In the genomic region with DNA sequence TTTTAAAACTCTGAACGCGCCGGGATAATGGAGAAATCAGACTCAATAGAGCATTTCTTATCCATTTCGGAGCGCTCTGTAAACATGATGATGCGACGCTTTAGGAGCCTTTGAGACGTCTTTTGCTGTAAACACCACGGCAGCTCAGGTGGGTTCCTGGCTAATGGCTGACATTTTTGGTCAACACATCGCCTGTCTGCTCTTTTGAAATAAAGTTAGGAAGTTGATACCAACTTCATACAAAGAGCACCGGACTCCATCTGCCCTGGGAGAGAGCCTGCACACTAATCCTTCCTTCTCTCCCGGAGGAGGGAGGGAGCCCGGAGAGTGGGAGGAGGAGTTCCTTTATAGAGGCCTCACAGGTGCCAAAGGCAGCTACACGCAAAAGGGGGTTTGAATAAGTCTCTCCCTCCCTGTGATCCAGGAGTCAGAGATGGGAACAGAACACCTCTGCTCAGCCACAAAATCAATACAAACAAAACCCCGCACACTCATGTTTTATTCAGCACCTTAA, we compare ENCODE assay signal across 9 mouse cellular contexts.
DNase-seq lines count a peak whose midpoint lies in the region; ATAC-seq lines count a peak whose summit lies in the region.
"Had no signal": no experiment of that assay in that cellular context is flagged by ENCODE, and none has a peak within 500 bp of the region (broad histone marks: within the 10 kb centered on the region; RNA-seq: fewer than 3 reads in every experiment).

No protein-coding gene starts in this region.

- H3K4me3 ChIP-seq in heart, embryonic 15.5 days, result peak overlapping the region; percentile 7; the same call in 1 of the 2 replicates
- H3K4me3 ChIP-seq in embryonic facial prominence, embryonic 12.5 days, result peak overlapping the region; percentile 15
- H3K4me3 ChIP-seq in intestine, embryonic 14.5 days (ENCODE audit: low read depth, low read length), result peak overlapping the region; percentile 27
- 0 out of 2 replicates have a peak overlapping the region, but pooled peaks have one; percentile 20 for H3K4me3 ChIP-seq in neural tube, embryonic 12.5 days

- WGBS in heart, embryonic 15.5 days, result 7% methylated on average over 15 of the region's 15 CpGs
- WGBS in embryonic facial prominence, embryonic 12.5 days, result 6% methylated on average over 15 of the region's 15 CpGs
- 5% methylated on average over 15 of the region's 15 CpGs for WGBS in intestine, embryonic 14.5 days
- 3% methylated on average over 15 of the region's 15 CpGs for WGBS in neural tube, embryonic 12.5 days

- H3K4me2 ChIP-seq in heart, embryonic 15.5 days, result peak overlapping the region; percentile 46
- peak overlapping the region; percentile 52 for H3K4me2 ChIP-seq in embryonic facial prominence, embryonic 12.5 days (replicated peaks)
- peak overlapping the region; percentile 57 for H3K4me2 ChIP-seq in intestine, embryonic 14.5 days (ENCODE audit: low read length)
- H3K4me2 ChIP-seq in neural tube, embryonic 12.5 days (replicated peaks), result peak overlapping the region; percentile 60

- DNase-seq in heart, postnatal 25 days (ENCODE audit: low spot score), result no peak
- no peak for DNase-seq in intestine, embryonic 14.5 days (ENCODE audit: low spot score)
- no peak for DNase-seq in right cerebral cortex, postnatal 14 days
- DNase-seq in thymus, postnatal 4 days, result no peak
- DNase-seq in adrenal gland, postnatal 14 days, result no peak
- DNase-seq: kidney, postnatal 36 days had no signal

- H3K27ac ChIP-seq in heart, embryonic 15.5 days, result no peak overlapping the region
- H3K27ac ChIP-seq in embryonic facial prominence, embryonic 12.5 days, result no peak overlapping the region
- H3K27ac ChIP-seq in intestine, embryonic 14.5 days (ENCODE audit: low read depth), result no peak overlapping the region
- no peak overlapping the region for H3K27ac ChIP-seq in neural tube, embryonic 12.5 days

- no peaks in the 10 kb centered on the region for H3K9me3 ChIP-seq in heart, embryonic 15.5 days (replicated peaks)
- no peaks in the 10 kb centered on the region for H3K9me3 ChIP-seq in embryonic facial prominence, embryonic 12.5 days
- H3K9me3 ChIP-seq in intestine, embryonic 14.5 days (ENCODE audit: control insufficient read depth, low read length), result no peaks in the 10 kb centered on the region
- H3K9me3 ChIP-seq in neural tube, embryonic 12.5 days, result no peaks in the 10 kb centered on the region

- H3K9ac ChIP-seq in heart, embryonic 15.5 days, result no peak overlapping the region
- H3K9ac ChIP-seq in embryonic facial prominence, embryonic 12.5 days, result no peak overlapping the region
- 0 out of 2 replicates have a peak overlapping the region, but pooled peaks have one; percentile 1 for H3K9ac ChIP-seq in intestine, embryonic 14.5 days (ENCODE audit: low read length)
- no peak overlapping the region for H3K9ac ChIP-seq in neural tube, embryonic 12.5 days

- intact Hi-C loops in heart, postnatal 25 days (cut with DNase I), result no loop called here

- ATAC-seq in heart, embryonic 15.5 days (replicated peaks; ENCODE audit: insufficient number of reproducible peaks, insufficient read depth, low FRiP score, low read depth), result no peak
- ATAC-seq in embryonic facial prominence, embryonic 12.5 days (ENCODE audit: insufficient number of reproducible peaks, insufficient read depth, low FRiP score, low TSS enrichment), result peak; percentile 35; the same call in 1 of the 2 replicates
- ATAC-seq in intestine, embryonic 14.5 days (replicated peaks; ENCODE audit: low FRiP score, low TSS enrichment, low read depth), result no peak
- ATAC-seq in neural tube, embryonic 12.5 days (ENCODE audit: low FRiP score, low read depth), result no peak

- no peaks in the 10 kb centered on the region for H3K36me3 ChIP-seq in heart, embryonic 15.5 days
- H3K36me3 ChIP-seq in embryonic facial prominence, embryonic 12.5 days, result no peaks in the 10 kb centered on the region
- no peaks in the 10 kb centered on the region for H3K36me3 ChIP-seq in intestine, embryonic 14.5 days (ENCODE audit: control insufficient read depth, insufficient read depth, low read length)
- H3K36me3 ChIP-seq in neural tube, embryonic 12.5 days, result no peaks in the 10 kb centered on the region

- H3K4me1 ChIP-seq in heart, embryonic 15.5 days (replicated peaks), result 0 out of 2 replicates have a peak, but pooled peaks cover 5% of the 10 kb centered on the region
- 0 out of 2 replicates have a peak, but pooled peaks cover 4% of the 10 kb centered on the region for H3K4me1 ChIP-seq in embryonic facial prominence, embryonic 12.5 days
- no peaks in the 10 kb centered on the region for H3K4me1 ChIP-seq in intestine, embryonic 14.5 days (replicated peaks; ENCODE audit: control insufficient read depth, insufficient read depth, low read length)
- H3K4me1 ChIP-seq in neural tube, embryonic 12.5 days, result peaks cover 10% of the 10 kb centered on the region; the same call in 1 of the 2 replicates

- peaks cover 4% of the 10 kb centered on the region; the same call in 1 of the 2 replicates for H3K27me3 ChIP-seq in heart, embryonic 15.5 days
- 0 out of 2 replicates have a peak, but pooled peaks cover 4% of the 10 kb centered on the region for H3K27me3 ChIP-seq in embryonic facial prominence, embryonic 12.5 days
- H3K27me3 ChIP-seq in intestine, embryonic 14.5 days (replicated peaks; ENCODE audit: control insufficient read depth, insufficient read depth, low read length), result 0 out of 2 replicates have a peak, but pooled peaks cover 6% of the 10 kb centered on the region
- no peaks in the 10 kb centered on the region for H3K27me3 ChIP-seq in neural tube, embryonic 12.5 days (replicated peaks)
